Mouse (Mus musculus): Measurements from ENCODE around the gene Axl.
"Not testable (repeated sequence)": the region's sequence is repeated elsewhere in the genome, so short reads cannot be mapped to it uniquely, and the experiment has no call there.

The Axl gene

DNA sequence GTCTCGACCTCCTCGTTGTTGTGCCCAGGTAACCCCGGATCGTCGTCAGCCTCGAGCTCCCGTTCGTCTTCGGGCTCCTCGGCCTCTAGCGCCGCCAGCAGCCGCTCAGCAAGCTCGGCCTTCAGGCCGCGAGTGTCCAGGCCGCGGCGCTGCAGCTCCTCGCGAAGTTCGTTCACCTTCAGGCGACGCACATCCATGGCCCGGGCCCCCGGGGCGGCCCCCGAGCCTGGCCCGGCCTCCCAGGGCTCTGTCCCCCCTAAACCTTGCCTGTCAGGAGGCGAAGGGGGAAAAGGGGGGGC is 34.1 kb downstream of the Axl start:
- CTCF ChIA-PET, result interaction anchor here (0.6 kb wide), 1 partner anchor 68 kb away, joined by 4 read pairs; no protein-coding TSS in a partner anchor

DNA sequence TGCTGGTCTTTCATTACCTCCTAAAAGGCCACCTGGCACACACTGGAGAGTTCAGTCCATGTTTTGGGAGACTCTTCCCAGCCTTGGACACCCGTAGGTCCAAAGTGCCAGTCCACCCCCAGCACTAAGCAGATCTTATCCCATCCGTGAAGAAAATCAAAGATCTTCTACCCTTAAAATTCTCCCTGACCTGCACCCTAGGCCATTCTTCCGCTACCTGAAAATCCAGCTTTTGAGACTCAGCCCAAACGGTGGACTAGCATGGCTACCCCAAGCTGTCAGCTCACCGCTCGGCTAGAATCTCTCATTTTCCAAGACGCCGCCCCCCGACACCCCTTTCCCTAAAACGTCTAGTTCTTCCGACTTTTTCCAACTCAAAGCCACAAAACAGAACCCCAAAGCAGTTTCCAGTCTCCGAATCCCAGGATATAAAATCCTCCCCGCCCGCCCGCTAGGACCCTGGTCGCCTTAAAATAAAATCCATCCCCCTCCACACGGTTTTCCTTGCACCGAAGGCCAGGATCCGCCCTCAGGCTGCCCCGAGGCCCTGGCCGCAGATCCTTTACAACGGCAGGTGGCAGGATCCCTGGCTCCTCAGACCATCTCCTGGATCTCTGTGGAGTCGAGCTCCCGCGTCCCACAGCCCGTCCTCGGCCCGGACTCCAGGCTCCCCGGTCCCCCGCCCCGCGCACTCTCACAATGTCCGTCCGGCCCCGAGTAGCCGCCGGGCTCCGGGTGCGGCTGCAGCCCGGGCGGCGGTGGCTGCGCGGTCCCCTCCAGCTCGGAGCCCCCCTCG is 34.7 kb downstream of the Axl start:
- CTCF ChIA-PET, result interaction anchor here (0.6 kb wide), 2 partner anchors 69 to 97 kb away, joined by 4 read pairs; no protein-coding TSS in a partner anchor

DNA sequence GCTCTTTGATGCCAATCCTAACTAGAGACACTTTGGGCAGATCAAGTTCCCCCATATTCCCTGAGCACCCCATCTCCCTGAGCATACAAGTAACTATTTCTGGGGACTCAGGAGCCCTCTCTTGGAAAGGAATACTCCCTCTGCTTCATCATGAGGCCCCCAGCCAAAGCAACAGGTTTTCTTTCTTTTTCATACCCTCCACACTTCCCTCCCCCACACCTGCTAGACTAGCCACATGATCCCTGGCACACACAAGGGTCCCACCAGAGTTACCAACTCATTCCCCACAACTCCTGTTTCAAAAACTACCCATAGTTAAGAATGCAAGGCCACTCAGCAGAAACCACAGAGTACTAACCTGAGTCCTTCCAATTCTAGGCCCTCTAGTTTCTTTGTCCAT is 35.4 kb downstream of the Axl start:
- CTCF ChIA-PET, result interaction anchor here (0.6 kb wide), 1 partner anchor 96 kb away, joined by 4 read pairs; no protein-coding TSS in a partner anchor

DNA sequence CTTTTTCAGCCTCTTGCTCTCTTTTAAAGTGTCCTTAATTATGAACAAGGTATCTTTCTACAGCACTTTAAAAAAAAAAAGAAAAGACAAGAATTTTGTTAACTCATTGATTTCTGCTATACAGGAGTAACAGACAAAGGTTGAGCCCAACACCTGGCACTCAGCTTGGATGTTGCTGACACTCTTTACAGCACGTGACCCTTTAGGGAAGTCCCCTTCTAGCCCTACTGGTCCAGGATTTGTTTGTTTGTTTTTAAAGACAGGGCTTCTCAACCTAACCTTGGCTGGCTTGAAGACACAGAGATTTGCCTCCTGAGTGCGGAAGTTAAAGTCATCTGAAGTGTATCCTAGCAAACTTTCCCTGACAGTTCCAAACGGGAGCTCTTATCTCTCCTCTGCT is 41.7 kb downstream of the Axl start:
- CTCF ChIA-PET, result no interaction called here

DNA sequence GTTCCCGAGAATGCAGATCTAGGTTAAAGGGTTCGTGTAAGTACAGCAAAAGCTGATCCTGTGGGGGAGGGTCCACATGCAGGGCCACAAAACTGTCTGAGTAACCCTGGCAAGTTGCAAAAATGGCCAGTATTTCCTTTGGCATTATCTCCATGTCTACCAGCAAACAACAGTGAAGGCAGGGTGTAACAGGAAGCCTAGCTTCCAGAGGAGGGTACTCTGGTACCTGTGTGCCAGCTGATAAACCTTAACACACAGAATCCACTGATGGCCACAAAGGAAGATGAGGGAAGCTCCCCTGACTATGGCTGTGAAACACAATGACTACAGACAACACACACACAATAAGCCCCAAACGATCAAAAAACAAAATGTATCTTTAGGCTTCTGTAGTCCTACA is 50.2 kb downstream of the Axl start:
- CTCF ChIA-PET, result no interaction called here

DNA sequence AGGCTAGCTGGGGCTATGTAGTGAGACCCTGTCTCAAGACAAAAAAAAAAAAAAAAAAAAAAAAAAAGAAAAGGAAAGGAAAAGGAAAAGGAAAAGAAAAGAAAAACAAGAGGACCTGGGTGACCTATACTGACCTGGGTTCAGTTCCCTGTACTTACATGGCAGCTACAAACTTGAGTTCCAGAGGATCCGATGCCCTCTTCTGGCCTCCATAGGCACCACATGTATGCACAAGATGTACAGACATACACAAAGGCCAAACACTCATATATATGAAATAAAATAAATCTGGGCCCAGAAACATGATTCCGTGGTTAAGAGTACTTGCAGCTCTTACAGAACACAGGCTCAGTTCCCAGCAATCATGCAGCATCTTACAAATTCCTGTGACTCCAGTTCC is 51.6 kb downstream of the Axl start:
- CTCF ChIA-PET, result interaction anchor here (0.5 to 0.7 kb wide), 2 partner anchors 13 to 1597 kb away, joined by 3 to 10 read pairs; no protein-coding TSS in a partner anchor

DNA sequence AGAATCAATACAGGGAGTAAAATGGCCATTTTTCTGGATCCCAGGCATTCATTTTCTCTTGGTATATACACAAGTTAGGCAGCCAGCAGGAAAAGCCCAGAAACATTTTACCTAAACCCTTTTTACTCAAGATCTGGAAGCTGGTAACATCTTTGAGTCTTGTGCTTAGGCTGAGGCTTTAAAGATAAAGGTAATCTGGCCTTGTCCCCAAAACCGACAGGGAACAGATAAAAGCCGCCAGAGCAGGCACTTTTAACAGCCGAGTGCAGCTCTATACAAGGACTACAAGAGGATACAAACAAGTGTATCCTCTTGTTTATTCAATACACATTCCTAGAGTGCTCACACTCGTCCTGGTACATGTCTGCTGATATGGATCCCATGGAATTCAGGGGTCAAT is 53.5 kb downstream of the Axl start:
- CTCF ChIA-PET, result no interaction called here

DNA sequence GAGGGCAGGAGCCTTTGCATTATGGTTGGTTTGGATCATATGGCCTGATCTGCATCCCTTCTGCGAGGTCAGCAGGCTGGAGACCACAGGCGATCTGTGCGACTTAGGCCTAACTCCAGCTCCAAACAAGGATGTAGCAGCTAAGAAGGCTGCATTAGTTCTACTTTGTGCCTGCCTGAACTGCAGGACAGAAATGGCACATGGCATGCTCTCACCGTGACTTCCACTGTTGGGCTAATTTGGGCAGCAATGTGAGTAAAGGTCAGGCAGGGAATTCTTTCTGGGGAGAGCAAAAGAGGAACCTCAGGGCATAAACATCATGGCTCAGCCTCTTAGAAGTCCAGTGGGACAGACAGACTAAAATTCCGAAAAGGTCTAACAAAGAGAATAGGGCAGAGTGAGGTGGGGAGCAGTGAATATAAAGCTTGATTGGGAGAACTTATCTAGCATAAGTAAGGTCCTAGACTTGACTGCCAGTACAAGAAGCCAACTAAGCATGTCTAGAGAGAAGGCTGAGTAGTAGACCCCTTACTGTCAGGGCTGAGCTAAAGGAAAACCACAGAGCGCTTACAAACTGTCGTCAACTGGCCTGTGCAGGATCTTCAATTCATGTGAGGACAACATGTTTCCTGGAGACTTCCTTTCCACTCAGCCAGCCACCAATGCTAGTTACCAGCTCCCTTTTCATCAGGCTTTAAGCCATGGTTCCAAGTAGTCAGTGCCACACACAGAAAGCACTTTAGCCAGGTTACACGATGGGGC is 57.0 kb downstream of the Axl start:
- CTCF ChIA-PET, result no interaction called here

DNA sequence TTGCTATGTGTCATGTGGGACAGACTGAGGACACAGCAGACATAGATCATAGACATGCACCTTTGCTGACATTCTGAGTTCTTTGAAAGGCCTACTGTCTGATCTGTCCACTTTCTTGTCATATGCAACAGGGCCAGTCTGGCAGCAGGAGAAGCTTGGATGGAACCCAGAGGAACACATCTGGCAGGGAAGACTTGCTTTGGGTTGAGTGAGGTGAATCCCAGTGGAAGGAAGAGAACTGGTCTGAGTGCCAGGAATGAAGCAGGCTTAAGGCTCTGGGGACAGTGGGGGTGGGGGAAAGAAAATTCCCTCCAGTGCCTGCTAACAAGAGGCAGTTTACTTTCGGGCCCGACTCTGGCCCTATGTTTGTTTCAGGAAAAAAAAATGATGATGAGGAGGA is 58.6 kb downstream of the Axl start:
- CTCF ChIA-PET, result no interaction called here

DNA sequence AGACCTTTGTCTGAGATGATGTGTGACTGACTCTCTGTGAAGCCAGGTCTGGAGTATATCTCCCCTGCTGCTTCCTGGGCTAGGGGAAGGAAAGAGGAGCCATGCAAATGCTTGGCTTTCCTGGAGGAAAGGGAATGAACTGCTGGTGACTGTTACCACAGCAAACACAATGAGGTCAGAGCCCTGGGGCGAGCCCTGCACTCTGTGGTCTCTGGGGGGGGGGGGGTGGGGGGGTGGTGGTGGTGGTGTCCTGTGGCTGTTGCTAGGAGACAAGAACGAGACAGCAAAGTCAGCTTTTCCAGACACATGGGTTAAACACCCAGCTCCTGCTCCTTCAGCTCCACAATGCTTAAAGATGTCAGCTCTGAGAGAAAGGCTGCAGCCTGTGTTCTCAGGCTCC is 59.1 kb downstream of the Axl start:
- CTCF ChIA-PET, result no interaction called here

DNA sequence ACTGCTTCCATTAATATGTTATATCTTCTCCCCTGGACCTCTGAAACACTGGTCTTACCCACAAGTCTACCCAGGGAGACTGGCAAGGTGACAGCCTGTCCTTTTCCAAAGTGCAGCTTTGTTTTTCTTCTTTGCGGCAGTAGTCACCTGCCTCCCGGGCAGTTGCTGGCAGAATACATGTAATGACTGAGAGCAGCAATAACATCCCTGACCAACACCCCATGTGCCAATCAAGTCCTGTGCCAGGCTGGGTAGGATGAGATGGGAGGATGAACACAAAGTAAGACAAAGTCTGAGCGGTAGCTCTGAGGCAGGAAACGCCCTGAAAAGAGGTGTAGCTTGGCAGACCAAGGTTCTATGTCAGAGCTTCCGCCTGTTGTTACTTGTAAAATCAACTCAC is 60.7 kb downstream of the Axl start:
- CTCF ChIA-PET, result no interaction called here

DNA sequence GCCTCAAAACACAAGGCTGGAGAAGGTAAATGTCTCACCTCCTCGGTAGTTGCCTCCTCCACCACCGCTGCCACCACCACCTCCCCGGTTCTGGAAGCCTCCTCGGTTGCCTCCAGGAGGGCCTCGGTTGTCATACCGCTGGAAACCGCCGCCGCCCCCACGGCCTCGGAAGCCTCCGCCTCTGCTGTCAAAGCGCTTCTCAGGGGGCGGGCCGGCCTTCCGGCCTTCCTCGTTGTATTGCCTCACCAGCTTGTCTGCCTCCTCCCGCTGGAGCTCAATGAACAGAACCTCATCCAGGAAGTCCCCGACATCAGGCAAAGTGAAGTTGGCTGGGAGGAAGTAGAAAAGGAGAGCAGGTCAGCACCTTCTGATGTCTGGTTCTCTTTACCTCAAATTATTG is 62.6 kb downstream of the Axl start:
- CTCF ChIA-PET, result interaction anchor here (0.6 kb wide), 1 partner anchor 101 kb away, joined by 3 read pairs; no protein-coding TSS in a partner anchor

DNA sequence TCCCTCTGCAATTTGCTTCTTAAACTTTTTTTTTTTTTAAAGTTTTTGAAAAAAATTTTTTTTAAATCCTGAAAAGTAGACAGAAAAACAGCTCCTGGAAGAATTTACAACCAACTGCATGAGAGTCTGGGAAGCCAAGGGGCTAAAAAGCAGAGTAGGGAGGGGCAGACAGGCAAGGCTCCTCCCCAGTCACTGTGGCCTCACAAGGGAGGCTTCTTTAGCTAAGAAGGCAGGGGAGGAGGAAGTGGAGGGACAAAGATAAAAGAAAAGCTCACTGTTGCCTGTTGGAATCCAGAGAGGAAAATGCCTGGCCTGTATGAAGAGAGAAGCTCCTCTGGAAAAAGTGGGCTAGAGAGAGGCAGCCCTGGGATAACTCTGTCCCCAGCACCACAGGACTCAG is 66.7 kb downstream of the Axl start:
- CTCF ChIA-PET, result not testable (repeated sequence)

DNA sequence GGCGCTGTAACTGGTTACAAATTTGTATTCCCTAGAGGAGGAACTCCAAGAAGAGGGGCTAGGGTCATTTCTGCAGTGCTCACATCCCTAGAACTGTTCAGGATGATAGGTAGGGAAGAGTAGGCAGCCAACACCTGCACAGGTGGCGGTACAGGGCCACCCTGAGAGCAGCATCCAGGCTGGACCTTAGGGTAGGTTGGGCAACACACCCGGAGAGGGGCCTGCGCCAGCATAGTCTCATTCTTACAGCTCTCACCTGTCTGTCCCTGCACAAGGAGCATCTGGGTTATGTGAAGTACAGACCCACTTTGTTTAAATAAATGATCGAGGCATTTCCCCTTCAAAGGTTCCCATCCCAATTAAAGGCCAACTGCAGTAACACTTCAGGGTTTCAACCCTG is 67.7 kb downstream of the Axl start:
- CTCF ChIA-PET, result interaction anchor here (0.5 to 1.1 kb wide), 2 partner anchors 33 to 45 kb away, joined by 3 to 4 read pairs; no protein-coding TSS in a partner anchor

DNA sequence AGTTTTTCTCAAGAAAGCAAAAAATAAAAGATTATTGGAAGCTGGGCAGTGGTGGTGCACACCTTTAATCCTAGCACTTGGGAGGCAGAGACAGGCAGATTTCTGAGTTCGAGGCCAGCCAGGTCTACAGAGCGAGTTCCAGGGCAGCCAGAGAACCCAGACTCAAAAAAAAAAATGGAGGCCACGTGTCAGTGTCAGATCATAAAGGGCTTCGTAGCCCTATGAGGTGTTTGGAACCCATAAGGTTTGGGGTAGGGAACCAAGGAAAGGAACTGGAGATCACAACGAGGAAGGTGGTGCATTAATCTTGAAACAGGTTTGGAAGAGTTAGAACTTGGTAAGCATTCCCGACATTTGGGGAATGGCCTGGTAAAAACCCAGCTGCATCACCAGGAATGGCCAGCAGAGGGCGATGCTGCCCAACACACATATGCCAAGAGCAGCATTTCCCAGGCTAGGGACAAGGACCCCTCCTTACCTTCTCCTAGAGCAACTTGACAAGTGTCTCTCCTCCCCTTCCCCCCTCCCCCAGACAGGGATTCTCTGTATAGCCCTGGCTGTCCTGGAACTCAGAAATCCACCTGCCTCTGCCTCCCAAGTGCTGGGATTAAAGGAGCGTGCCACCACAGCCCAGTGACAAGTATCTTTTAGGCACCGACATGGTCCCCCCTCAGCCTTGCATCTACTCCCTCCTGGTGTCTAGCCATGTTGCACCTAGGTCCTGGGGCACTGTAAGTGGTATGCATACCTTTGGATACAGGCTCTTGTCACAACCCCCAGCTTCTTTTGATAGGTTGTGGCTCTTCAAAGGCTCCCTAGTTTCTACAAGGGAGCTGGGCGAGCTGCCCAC is 68.5 kb downstream of the Axl start:
- CTCF ChIA-PET, result interaction anchor here (0.5 to 1.1 kb wide), 2 partner anchors 32 to 46 kb away, joined by 3 to 4 read pairs; no protein-coding TSS in a partner anchor

DNA sequence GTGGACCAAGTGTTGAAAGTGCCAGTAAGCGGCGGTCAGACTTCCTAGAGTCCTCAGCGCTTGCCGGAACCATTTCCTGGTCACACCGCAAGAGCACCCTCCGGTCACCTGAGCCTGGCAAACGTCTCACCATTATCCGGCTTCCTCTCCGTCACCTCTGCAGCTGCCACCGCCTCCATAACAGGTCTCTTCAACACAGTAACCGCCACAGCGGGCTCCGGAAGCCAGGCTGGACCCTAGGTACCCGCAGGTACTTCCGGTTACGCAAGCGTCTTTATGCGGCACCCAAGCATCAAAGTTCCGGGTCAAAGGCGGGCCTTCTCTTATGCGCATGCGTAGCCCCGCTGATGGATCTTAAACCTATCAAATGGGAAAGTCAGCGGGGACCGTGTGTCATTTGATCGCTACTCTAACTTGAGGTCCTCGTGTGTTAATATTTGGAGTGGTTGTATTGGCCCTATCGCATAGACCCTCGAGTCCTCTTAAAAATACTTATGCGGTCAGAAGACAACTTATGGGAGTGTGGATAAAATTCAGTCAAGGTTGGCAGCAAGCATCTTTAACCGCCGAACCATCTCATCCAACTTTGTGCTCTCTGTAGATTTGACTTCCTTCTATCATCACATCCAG is 69.6 kb downstream of the Axl start, which contains the start of gene Ccdc97:
Gene Ccdc97, minus strand, starts transcription at position 301 of the 630 bp plus-strand sequence.
- CTCF ChIA-PET, result no interaction called here

DNA sequence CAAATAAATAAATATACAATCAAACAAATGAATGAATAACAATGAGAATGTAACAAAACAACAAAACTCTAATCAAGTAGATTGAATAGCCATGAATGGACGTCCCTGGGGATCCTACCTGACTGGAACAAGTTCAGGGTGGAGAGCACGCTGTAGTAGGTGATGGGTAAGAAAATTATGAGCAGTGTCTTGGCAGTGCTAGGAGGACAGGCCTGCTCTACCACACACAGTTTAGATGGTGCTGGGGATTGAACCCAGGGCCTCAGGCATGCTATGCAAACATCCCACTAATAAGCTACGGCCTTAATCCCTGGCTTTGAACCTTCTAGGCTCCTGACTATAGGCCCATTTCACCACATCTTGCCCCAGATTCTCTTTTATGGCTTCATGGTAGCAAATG is 71.0 kb downstream of the Axl start:
- CTCF ChIA-PET, result no interaction called here

DNA sequence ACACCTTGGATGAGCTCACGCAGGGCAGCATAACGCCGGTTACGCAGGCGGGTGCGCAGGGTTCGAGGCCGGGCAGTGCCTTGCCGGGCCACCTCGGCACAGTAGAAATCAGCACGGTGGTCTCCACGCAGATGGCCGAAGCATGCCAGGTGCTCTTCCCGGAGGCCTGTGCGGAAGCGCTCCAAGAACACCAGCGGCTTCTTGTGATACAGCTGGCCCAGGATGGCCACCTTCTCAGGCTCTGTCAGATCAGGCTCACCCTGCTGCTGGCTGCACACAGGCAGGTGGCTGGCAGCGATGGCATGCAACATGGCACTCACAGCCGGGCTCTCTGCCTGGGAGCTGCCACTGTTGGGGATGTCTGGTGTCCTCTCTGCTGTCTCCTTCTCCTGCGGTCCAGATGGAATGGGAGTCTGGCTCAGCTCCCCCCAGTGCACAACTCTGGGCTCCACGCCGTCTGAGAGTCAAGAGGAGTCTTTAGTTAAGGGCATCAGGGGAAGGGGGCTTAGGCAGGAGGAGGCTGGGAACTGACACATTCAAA is 72.7 kb downstream of the Axl start:
- CTCF ChIA-PET, result no interaction called here

DNA sequence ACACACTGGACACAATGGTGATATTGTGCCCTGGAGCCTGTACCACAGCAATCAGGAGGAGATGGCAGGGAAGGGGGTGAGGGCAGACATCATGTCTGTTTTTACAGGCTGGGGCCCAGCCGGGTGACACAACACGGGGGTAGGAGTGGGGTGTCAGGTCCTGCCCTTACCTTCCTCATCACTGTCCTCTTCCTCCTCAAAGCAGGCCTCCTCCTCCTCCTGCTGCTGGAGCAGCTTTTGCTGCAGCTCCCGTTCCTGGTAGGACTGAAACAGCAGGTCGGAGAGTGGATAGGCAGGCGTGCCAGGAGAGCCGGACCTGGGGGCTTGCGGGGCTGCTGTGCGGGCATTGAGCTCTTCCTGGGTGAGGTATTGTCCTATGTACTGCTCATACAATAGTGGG is 73.9 kb downstream of the Axl start:
- CTCF ChIA-PET, result no interaction called here

DNA sequence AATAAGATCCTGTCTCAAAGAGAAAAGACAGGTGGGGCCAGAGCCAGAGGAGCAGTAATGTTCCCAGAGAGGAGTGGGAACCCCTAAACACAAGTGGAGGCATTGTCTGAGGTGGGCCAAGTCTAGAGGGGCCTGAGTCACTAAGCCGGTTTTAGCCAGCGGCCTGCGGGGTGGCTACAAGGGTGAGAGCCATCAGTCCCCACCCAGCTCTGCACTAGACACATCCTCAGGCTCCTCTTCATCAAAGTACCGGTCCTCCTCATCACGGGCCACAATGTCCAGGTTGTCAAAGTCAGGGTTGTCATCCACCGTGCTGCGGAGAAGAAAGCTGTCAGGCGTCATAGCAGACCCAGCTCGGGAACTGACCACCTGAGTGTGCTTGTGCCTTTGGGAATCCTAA is 75.7 kb downstream of the Axl start:
- CTCF ChIA-PET, result no interaction called here

DNA sequence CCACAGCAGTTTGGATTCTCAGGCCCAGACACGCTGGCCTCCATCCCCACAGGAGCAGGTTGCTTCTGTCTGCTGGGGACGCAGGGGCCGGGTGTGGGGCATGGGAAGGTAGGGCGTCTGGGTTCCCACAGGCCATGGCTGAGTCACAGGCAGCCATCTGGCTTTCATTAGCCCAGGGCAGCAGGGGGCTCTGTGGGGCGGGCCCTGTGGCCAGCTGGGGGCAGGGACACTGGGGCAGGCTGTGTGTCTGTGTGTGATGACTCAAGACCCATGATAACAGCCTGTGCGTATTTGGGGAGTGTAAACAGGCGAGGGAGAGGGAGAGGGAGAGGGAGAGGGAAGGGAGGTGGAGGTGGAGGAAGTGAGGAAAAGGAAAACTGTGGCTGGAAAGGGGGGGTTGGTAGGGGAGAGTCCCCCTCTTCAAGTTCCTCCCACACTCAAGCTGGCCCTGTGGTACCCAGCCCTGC is 76.7 kb downstream of the Axl start:
- CTCF ChIA-PET, result no interaction called here
